Mouse (Mus musculus) megakaryocyte, embryonic 14.5 days (primary cell): ENCODE data around the gene Sncb.

ENCODE experiments used
- FLI1 ChIP-seq: IDR thresholded peaks from 2 replicates; pipeline ENCODE4 v1.6.1; 2012; ENCODE audit warnings: low read length, inconsistent platforms, mixed read lengths
- GATA1 ChIP-seq: IDR thresholded peaks from 3 replicates; pipeline ENCODE4 v1.6.1; 2012; ENCODE audit warnings: mixed read lengths, low read length, inconsistent platforms, borderline replicate concordance

DNA sequence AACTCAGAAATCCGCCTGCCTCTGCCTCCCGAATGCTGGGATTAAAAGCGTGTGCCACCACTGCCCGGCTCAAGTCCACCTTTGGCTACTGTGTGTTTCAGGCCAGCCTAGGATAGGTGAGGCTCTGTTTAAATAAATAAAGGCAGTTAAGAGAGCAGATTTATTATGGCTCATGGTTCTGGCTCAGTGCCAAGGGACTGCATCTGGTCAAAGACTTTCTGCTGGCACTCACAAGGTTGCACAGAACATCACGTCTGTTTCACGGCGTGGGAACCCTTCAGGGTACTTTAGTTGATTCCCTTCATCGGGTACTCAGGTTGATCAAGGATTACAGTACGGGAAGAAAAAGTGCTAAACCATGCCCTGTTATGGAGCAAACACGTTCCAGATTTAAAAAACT lies 51.4 kb downstream of the Sncb start:
- TF ChIP-seq GATA1 (no peak), FLI1 (no peak)
